Mouse (Mus musculus) testis, postnatal 10 days (tissue): ENCODE measurements around the gene Dpep2nb.
"Not testable (repeated sequence)": the region's sequence is repeated elsewhere in the genome, so short reads cannot be mapped to it uniquely, and the experiment has no call there.

Experiments used
- DNase-seq: peaks from one replicate; pipeline ENCODE4 v3.0.0; 2021; ENCODE audit warnings: low spot score

Dpep2nb gene

DNA sequence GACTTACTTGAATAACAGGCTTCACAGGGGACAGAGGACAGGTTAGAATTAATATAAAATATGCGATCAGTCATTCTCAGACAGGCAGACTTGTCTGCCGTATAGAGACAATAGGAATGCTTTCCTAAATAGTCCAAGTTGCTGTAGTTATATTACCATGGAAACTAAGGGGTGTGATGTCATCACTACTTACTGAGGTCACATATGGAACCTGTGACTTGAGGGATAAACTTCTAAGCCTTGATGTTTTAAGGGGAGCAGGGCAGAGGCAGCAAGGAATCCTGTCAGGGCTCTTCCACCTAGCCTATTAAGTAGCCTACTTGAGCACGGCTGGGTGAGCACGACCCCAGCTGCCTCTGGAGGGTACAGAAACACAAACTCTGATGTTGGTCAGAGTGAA is at the start of gene Dpep2nb:
Gene Dpep2nb, minus strand, starts transcription at position 101 of the 400 bp plus-strand sequence.
- DNase-seq = no peak

DNA sequence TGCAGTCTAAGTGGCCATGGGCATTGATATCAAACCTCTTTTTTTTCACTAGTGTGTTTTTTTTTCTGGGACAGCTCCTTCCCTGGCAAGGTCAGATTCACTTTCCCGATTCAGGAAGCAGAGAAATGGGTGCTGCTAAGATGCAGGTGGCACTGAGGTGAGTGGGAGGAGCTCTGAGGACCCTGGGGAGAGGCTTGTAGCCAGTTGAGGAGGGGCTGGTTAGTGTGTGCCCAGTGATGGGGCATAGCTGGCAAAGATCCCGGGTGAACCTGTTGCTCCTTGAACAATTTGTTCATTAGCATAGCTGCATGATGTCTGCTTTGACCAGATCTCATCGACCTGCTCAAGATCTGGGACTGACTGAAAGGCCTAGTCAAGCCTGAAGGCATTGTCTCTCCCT is 49.3 kb upstream of the Dpep2nb start:
- no peak for DNase-seq

DNA sequence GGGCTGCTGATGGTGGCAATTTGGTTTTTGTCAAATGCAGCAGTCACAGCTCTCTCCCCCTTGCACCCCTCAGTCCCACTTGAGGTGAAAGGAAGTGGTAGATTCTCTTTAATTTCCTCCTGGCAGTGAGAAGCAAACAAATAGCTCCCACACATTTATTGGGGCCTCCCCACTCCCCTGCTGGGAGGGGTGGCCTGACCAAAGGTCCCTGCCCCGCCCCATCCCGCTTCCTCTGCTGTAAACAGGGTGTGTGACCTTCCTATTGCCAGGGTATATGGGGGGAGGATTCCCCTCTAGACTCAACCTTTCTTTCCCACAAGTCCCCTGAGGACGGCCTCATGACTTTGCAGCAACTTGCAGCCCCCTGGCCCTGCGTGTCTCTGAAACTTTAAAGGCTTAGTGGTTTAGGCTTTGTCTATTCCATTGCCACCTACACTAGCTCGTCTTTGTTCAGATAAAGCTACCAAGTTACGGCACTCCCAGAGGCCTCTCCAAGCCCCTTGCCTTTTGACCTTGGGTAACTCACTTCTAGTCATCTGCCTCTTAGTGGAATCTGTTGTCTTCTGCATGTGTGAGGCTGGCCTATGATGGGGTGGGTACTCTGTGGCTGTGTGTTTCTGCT is 48.5 kb upstream of the Dpep2nb start:
- no peak for DNase-seq

DNA sequence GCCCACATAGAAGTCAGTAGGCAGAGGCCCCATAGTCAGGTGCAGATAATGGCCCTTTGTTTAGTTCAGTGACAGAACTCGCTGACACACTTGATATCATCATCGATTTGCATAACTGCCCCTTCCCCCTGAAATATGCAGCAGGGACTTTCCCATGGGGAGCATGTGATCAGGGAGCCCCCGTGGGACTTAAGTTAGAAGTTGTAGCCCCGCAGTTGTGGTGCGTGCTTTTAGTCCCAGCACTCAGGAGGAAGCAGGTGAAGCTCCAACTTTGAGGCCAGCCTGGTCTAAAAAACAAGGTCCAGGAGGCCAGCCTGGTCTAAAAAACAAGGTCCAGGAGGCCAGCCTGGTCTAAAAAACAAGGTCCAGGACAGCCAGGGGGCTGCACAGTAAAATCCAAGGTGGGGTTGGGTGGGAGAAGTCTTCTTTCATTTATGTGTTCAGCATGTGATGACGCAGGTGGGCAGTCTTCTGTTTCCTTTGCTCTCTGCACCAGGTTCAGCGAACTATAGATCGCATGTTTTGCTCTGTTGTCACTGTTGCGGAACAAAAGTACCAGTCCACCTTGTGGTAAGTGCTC is 46.8 kb upstream of the Dpep2nb start:
- DNase-seq = no peak

DNA sequence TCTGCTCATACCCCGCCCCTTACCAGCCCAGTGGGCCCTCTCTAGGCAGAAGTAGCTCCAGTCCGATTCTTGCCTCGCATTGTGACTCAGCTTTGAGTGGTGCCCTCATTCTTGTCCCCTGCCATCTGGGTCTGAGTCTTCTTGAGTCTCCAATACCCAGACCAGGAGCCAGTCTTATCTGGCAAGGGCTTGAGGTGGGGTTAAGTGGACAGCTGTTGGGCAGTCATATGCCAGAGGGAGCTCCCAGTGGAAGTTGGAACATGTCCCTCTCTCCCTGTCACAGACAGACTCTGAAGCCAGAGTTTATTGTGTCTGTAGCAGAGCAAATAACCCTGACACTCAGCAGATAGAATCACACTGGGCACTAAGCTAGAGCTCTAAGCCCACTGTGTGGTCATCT is 45.3 kb upstream of the Dpep2nb start:
- no peak for DNase-seq

DNA sequence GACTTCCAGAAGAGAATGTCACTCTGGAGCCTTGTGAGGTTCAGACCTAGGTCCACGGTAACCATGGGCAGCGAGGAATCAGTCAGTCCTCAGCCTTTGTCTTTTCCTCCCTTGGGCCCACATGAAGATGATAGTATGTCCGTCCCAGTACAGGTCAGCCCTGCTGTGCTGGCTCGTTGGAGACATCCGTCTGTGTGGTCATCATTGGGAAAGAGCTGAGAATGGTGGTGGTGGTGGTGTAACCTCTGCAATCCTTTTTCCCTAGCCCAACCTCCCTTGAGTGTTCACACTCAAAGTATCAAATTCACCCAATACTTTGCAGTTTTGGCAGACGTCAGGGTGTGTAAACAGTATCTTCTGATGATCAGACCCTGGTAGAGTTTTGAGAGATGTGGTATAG is 44.1 kb upstream of the Dpep2nb start:
- DNase-seq = no peak

DNA sequence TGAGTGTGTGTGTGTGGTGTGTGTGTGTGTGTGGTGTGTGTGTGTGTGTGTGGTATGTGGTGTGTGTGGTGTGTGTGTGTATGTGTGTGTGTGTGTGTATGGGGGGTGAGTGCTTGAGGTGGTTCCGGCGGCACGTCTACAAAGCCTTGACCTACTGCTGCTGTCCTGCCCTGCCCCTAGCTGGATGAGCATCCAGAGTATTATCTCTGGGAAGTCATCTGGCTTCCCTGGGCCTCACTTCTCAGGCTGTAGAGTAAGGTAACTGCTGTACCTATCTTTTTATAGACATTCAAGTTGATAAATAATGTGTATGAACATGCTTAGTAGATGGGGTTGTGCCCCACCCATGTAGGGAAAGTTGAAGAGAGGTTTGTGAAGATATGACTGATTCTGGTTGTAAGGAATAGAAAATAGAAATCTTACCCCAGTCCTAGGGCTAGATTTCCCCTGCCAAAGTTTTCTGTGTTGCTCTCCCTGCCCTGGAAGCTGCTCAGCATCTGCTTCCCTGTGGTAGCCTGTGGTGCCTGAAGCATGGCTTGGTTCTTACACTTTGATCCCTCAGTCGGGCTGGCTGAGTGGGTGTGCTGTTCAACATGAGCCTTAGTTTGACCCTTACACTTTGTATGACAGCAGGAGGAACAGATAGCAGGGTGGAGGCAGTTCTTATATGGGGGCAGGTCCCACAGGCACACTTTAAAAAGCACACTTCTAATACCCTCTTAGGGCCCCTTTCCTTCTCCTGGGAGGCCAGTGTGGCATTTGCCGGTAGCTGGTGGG is 42.3 kb upstream of the Dpep2nb start:
- DNase-seq = no peak

DNA sequence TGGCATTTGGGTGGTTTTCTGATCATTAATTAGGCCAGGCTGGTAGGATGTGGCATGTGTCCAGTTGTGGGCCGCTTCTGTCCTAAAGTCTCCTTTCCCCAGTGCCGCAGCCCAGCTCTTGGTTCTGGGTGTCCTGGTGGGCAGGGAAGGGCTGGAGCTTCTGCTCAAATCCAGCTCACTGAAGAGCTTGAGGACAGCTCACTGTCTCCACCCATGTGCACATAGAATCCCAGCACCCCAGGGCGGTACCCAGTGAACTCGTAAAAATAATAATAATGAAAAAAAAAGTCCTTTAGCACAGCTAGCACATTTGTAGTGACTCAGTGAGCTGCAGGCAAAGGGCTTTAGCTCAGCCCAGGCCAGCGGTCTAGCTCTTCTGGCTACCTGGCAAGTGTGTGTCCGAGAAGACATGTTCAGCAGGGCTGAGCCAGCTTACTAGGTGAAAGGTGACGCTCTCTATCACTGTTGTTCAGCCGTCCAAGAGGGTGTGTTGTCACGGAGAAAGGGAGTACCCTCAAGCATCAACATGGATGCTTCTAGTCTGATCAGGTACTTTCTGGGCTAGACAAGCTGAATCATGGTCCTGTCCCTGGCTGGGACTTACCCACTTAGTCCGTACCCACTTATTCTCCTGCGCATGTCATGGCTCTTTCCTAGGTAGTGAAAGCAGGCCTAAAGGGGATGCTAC is 41.2 kb upstream of the Dpep2nb start:
- DNase-seq = no peak

DNA sequence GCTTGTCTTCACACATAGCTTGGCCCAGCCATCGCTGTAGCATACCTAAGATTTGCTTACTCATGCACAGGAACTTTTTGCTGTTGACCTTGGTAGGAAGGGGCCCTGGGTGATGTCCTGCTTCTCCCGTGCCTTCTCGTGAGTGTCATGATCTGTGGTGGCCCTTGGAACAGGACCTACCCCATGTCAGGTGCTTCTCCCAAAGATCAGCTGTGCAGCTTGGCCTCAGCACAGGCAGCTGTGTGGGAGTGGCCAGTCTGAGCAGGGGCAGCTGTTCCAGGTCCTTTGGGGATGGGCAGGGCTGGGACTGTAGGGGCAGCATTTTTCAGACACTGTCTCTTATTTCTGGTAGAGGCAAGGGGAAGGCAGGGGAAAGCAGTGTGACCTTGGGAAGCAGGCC is 38.4 kb upstream of the Dpep2nb start:
- DNase-seq = peak; percentile 76

DNA sequence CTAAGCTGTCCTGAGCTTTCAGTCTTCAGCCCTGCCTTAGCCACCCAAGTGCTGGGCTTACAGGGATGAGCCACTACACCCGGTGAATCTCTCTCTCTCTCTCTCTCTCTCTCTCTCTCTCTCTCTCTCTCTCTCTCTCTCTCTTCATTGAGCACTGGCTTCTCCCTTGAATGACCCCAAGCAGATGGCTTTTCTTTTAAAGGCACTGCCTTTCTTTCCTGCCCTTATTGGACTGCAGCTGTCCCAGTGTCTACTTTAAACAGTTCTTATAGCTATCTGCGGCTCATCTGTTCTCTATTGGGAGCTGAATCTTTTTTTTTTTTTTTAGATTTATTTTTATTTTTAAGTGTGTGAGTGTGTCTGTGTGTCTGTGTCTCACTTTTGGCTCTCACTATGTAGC is 37.3 kb upstream of the Dpep2nb start:
- DNase-seq = no peak

DNA sequence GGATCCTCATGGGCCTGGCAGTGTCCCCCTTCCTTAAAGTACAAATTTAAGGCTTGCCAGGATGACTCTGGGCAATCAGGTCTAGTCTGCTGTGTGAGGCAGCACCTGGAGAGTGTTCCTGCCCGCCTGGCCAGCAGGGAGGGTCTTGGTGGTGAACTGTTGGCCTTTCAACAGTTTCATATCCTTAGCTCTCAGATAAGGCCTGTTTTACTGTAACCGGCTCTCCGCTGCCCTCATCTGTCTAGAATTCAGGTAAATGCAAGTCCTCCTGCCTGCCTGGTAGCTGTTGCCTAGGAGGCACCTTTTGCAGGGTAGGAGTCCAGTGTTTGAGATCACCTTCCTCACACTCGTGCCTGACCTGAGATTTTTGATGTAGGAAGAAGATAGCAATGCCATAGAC is 34.4 kb upstream of the Dpep2nb start:
- DNase-seq = no peak

DNA sequence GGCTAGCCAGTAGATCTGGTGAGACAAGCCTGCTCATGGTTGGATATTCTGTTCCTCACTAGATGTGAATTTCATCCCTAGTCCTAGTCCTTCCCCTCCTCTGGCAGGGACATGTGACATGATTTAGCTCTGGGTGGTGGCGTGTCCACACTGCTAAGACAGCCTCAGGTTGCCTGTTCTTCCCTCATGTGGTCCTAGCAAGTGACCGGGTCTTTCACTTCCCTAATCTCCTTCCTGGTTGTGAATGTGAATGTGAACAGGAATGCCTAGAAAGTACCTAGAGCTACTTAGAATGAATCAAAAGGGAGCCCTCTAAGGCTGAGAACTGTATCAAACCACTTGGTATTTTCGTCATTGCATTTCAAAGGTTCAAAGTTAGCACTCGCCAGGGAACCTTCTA is 33.8 kb upstream of the Dpep2nb start:
- no peak for DNase-seq

DNA sequence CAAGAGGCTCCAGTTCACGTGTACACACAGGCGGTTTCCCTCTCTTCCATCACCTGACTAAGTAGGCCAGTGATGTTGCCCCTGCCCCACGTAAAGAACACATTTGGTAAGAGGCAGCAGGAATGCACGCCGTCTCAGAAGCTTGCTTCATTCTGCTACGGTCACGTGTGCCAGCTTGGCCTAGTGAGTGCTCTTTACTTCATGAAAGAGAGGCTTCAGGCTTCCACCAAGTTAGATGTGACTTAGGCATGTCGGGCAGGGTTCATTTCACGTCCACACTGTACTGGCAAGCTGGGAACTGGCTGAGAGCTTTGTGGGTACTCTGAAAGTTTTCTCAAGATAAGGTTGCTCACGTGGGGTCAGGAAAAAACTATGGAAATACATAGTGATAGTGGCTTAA is 32.9 kb upstream of the Dpep2nb start:
- DNase-seq = no peak

DNA sequence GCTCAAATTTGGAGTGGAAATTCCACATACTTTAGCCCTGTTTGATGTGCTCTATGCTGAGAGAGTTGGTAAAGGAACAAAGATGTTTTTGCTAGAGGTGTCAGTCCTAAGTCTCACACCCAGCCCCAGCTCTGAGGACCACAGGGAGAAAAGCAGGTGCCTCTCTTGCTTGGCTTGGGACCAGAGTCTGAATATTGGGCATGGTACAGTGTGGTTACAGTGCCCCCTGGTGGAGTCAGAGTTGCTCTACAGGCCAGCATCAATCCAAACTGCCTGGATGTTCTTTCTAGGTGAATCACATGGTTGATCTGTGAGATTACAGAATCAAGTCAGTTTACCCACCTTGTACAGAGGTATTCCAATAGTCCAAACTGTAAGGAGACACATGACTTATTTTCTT is 16.7 kb upstream of the Dpep2nb start:
- DNase-seq = peak; percentile 81

DNA sequence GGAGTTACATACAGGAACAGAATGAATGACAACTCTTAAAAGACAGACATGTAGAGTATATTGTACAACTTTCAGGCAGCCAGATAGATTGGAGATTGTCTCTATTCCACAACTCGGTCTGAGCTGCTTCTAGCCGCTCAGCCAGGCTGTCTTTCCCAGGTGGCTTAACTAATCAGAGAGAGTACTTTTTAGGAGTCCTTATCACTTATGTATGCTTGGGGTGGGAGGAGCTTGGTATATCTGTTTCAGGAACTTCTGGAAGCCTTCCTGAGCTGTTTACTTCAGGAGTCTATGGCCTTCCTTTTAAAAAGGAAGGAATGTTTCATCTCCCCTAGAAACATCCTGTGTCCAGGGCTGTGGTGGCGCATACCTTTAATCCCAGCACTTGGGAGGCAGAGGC is 12.3 kb upstream of the Dpep2nb start:
- DNase-seq = no peak

DNA sequence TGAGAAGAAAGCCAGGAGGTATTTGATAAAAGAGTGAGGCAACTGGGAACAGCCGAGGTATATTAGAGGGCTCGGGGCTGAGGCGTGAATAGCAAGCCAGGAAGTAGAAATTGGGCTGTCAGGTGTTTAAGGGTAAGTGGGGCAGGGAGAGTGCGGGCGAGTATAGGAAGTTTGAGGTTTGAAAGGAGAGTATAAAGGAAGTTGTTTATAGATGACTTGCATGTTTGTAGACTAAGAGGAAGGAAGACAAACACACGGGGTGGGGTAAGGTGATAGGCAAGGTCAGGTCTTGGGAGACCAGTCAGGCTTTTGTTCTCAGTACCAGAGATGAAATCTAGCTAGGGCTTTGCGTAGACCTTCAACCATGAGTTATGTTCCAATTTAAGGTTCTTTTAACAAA is 11.4 kb upstream of the Dpep2nb start:
- DNase-seq = no peak

DNA sequence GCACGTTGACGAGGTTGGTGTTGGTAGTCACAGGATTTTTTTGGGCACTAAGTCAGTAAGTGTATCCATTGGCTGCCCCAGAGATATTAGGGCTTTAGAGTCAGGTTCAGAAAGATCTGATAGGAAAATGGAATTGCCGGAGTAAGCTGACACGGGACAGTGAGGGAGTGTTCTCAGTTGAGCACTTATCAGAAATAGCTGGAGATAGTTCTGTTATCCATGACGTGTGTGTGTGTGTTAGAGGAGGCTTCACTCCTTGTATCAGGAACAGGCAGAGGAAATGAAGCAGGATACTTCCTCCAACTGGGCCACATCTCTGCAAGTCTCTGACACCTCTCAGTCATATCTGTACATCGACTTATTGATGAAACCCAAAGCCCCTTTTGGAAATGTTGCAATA is 10.5 kb upstream of the Dpep2nb start:
- no peak for DNase-seq

DNA sequence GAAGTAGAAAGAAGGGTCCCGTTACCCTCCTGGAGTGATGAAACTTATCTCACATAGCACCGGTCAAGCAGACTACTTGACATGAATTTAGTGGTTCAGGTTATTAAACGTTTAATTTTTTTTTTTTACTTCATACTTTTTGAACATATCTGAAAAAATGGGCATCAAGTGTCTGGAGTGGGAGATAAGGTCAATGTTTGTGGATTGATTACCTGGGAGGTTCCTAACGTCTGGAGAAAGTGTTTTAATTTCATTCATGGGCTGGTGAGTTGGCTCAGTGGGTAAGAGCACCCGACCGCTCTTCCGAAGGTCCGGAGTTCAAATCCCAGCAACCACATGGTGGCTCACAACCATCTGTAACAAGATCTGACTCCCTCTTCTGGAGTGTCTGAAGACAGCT is 6.4 kb upstream of the Dpep2nb start:
- not testable (repeated sequence) for DNase-seq

DNA sequence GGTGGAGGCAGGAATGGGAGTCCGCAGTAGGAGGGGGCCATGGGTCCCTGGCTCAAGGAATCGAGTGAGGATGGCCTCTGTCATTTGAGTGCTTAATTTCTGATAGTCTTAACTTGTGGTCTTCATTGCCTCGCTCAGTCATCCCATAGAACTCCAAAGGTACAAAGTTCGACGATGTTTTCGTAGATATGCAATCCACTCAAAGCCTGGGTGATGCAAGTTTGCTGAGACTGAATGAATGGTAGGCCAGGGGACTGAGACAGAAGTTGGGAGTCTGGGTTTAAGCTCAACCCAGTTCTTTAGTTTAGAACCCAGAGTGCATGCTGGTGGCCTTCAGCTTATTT is 5.8 kb upstream of the Dpep2nb start, which contains the start of gene Ddx28:
Gene Ddx28, minus strand, starts transcription at position 240 of the 344 bp plus-strand sequence.
- DNase-seq = no peak

DNA sequence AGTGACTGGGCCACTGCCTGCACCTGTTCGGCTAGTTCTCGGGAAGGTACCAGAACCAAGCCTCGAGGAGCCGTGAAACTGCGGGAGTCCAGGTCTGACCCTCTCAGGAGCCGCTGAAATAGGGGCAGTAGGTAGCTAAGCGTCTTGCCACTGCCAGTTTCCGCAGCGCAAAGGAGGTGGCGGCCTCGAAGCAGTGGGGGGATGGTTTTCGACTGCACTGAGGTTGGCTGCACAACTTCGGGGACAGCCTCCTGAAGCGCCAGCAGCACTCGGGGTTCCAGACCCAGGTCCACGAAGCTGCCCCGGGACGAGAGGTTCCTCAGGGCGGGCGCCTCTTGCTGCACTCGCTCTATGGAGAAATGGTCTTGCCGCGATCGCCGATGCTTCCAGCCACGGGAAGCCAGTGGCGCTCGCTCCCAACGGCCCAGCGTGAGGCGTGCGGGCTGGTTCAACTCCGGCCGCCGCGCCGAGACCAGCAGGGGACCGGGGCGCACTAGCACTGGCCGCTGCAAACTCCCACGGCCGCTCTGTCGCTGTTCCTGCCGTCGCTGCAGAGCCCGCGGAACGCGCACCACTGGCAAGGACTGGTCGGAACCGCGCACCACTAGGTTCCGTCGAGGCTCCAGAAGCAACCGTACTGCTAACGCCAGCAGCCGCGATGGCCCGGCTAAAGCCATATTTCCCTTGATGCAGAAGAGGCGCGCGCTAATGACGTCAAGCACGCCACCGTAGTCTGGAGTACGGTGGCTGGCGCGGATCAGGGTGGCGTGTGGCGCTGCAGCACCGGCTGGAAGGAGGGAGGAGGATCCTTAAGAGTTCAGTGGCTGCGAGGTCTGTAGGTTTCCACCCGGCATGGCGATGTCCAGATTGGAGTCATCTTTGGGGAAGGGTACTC is 5.2 kb upstream of the Dpep2nb start:
- peak; percentile 94 for DNase-seq

DNA sequence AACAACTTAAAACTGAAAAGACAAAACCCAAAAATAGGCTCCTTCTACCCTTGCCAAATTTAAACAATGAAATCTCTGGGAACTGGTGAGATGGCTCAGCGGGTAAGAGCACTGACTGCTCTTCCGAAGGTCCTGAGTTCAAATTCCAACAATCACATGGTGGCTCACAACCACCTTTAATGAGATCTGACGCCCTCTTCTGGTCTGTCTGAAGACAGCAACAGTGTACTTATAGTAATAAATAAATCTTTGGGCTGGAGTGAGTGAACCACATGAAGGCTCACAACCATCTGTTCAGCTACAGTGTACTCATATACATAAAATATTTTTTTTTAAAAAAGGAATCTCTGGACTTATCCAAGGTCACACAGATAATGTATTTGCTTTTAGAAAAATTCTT is 2.1 kb upstream of the Dpep2nb start:
- not testable (repeated sequence) for DNase-seq

DNA sequence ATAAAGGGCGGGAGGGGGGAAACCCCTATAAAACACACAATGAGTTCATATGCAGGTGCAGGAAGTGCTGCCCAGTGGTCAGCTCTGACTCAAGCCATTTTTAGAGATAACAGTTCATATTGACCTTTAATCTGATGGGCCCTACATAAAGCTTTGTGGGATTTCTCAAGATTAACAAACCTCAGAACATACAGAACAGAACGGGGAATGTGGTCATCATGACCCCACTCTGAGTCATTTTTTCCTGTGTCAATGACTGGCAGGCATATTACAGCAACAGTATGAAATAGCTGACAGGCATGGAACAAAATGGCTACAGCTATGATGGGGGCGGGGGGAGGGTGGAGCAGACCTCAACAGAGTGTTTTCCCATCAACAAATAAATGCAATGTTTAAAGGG is 1.4 kb upstream of the Dpep2nb start:
- DNase-seq = no peak
